Mouse (Mus musculus): ENCODE measurements around the gene Mrpl40. TPM values are rescaled to one million over a fixed set of nuclear protein-coding genes. Genes with fewer than 3 reads are reported as not detected.

Mrpl40 gene
- total and polyA plus RNA-seq, 2 experiments from 2014 or later: 10.1 to 87.1 TPM

GRCm38 (mm10) chr16:18838346-18838745, 38.3 kb downstream of the Mrpl40 start:
- no peak for DNase-seq (ENCODE audit: low spot score)
- Histone ChIP-seq H3K36me3 (replicated peaks; ENCODE audit: control insufficient read depth, insufficient read depth, low read length) (peaks cover 20% of the 10 kb centered on the region), H3K27ac (ENCODE audit: low read depth) (no peak overlapping the region), H3K4me2 (ENCODE audit: low read depth, low read length) (no peak overlapping the region), H3K4me3 (ENCODE audit: low read depth, low read length) (no peak overlapping the region), H3K27me3 (ENCODE audit: control insufficient read depth, insufficient read depth, low read length) (no peaks in the 10 kb centered on the region), H3K9ac (replicated peaks; ENCODE audit: low read depth, low read length) (no peak overlapping the region), H3K4me1 (ENCODE audit: control insufficient read depth, insufficient read depth) (peaks cover 4% of the 10 kb centered on the region; the same call in 1 of the 2 replicates), H3K9me3 (replicated peaks; ENCODE audit: control insufficient read depth, low read length) (no peaks in the 10 kb centered on the region)
- TF ChIP-seq EP300 (IDR thresholded peaks at IDR 0.05; ENCODE audit: low read depth): no peak
- no peak for TF ChIP-seq CTCF (IDR thresholded peaks at IDR 0.05; ENCODE audit: low read depth)
- 83% methylated on average over 4 of the region's 4 CpGs for WGBS
- ATAC-seq (ENCODE audit: insufficient read depth, low read depth): no peak

GRCm38 (mm10) chr16:18836468-18837208, 40.0 kb downstream of the Mrpl40 start, which contains the start of the genes 2510002D24Rik and Gm28539:
TSS of gene 2510002D24Rik (plus strand) at chr16:18836578.
TSS of gene Gm28539 (plus strand) at chr16:18836584.
- Histone ChIP-seq H3K36me3 (replicated peaks; ENCODE audit: control insufficient read depth, insufficient read depth, low read length) (peaks cover 36% of the 10 kb centered on the region), H3K27ac (ENCODE audit: low read depth) (peak within 1 kb of the TSS; percentile 47; the same call in 1 of the 2 replicates), H3K9ac (replicated peaks; ENCODE audit: low read depth, low read length) (peak within 1 kb of the TSS; percentile 81), H3K4me1 (ENCODE audit: control insufficient read depth, insufficient read depth) (peaks cover 4% of the 10 kb centered on the region; the same call in 1 of the 2 replicates), H3K9me3 (replicated peaks; ENCODE audit: control insufficient read depth, low read length) (no peaks in the 10 kb centered on the region), H3K27me3 (ENCODE audit: control insufficient read depth, insufficient read depth, low read length) (no peaks in the 10 kb centered on the region), H3K4me3 (ENCODE audit: low read depth, low read length) (peak within 1 kb of the TSS; percentile 95), H3K4me2 (ENCODE audit: low read depth, low read length) (peak within 1 kb of the TSS; percentile 75)
- TF ChIP-seq CTCF (IDR thresholded peaks at IDR 0.05; ENCODE audit: low read depth) (no peak; the same call in 1 of the 2 replicates), EP300 (IDR thresholded peaks at IDR 0.05; ENCODE audit: low read depth) (no peak)
- WGBS: under 1% methylated on average over 45 of the region's 46 CpGs
- peak; percentile 88 for DNase-seq (ENCODE audit: low spot score)
- ATAC-seq (ENCODE audit: insufficient read depth, low read depth): peak; percentile 97

DNA sequence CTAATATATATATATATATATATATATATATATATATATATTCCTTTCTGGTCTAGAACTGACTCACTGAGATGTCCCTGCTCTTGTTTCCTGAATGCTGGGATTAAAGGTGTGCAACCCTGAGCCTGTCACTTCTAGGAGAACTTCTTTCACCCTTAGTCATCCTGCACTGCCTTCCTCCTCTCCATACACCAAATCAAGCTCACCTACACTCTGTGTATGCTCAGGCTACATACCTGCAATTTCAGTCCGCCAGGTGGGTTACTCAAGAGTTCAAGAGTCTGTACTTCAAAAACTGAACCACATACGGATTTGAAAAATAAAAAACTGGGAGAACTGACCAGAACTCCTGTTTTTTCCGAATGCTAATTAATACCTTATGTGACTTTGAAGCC, 40.6 kb downstream of the Mrpl40 start:
- no peak for ATAC-seq (ENCODE audit: insufficient read depth, low read depth)
- Histone ChIP-seq H3K9ac (replicated peaks; ENCODE audit: low read depth, low read length) (no peak overlapping the region), H3K36me3 (replicated peaks; ENCODE audit: control insufficient read depth, insufficient read depth, low read length) (peaks cover 39% of the 10 kb centered on the region), H3K4me2 (ENCODE audit: low read depth, low read length) (peak overlapping the region; percentile 75), H3K27me3 (ENCODE audit: control insufficient read depth, insufficient read depth, low read length) (no peaks in the 10 kb centered on the region), H3K4me3 (ENCODE audit: low read depth, low read length) (peak overlapping the region; percentile 95), H3K9me3 (replicated peaks; ENCODE audit: control insufficient read depth, low read length) (no peaks in the 10 kb centered on the region), H3K4me1 (ENCODE audit: control insufficient read depth, insufficient read depth) (peaks cover 4% of the 10 kb centered on the region; the same call in 1 of the 2 replicates), H3K27ac (ENCODE audit: low read depth) (no peak overlapping the region)
- TF ChIP-seq EP300 (IDR thresholded peaks at IDR 0.05; ENCODE audit: low read depth) (no peak), CTCF (IDR thresholded peaks at IDR 0.05; ENCODE audit: low read depth) (no peak)
- 31% methylated on average over 3 of the region's 3 CpGs for WGBS
- no peak for DNase-seq (ENCODE audit: low spot score)

DNA sequence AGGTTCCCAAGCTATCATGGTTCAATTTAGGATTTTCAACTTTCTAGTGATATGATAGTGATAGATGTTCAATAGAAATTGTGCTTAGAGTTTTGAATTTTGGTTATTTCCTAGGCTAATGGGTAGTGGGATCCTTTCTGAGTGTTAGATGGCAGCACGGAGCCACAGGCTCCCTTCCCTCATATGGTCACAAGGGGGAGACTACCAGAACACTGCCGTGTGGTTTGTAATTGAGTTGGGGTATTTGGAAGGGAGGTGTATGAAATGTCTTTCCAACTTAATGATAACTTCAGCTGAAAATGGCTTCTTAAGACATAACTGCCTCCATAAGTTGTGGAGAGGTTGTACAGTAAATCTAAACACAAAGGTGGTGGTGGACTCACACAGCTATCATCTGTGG, 43.2 kb downstream of the Mrpl40 start:
- Histone ChIP-seq H3K27ac (ENCODE audit: low read depth) (no peak overlapping the region), H3K4me2 (ENCODE audit: low read depth, low read length) (no peak overlapping the region), H3K9me3 (replicated peaks; ENCODE audit: control insufficient read depth, low read length) (no peaks in the 10 kb centered on the region), H3K36me3 (replicated peaks; ENCODE audit: control insufficient read depth, insufficient read depth, low read length) (peaks cover 52% of the 10 kb centered on the region), H3K9ac (replicated peaks; ENCODE audit: low read depth, low read length) (no peak overlapping the region), H3K4me1 (ENCODE audit: control insufficient read depth, insufficient read depth) (peaks cover 4% of the 10 kb centered on the region; the same call in 1 of the 2 replicates), H3K27me3 (ENCODE audit: control insufficient read depth, insufficient read depth, low read length) (no peaks in the 10 kb centered on the region), H3K4me3 (ENCODE audit: low read depth, low read length) (no peak overlapping the region)
- DNase-seq (ENCODE audit: low spot score): no peak
- TF ChIP-seq EP300 (IDR thresholded peaks at IDR 0.05; ENCODE audit: low read depth) (no peak), CTCF (IDR thresholded peaks at IDR 0.05; ENCODE audit: low read depth) (peak; percentile 10; the same call in 1 of the 2 replicates)
- ATAC-seq (ENCODE audit: insufficient read depth, low read depth): no peak
- WGBS: 69% methylated on average over 2 of the region's 2 CpGs

- TF ChIP-seq CTCF (IDR thresholded peaks at IDR 0.05; ENCODE audit: low read depth) (no peak), EP300 (IDR thresholded peaks at IDR 0.05; ENCODE audit: low read depth) (no peak)
- Histone ChIP-seq H3K4me2 (ENCODE audit: low read depth, low read length) (no peak overlapping the region), H3K27ac (ENCODE audit: low read depth) (no peak overlapping the region), H3K36me3 (replicated peaks; ENCODE audit: control insufficient read depth, insufficient read depth, low read length) (peaks cover 85% of the 10 kb centered on the region), H3K9me3 (replicated peaks; ENCODE audit: control insufficient read depth, low read length) (no peaks in the 10 kb centered on the region), H3K27me3 (ENCODE audit: control insufficient read depth, insufficient read depth, low read length) (no peaks in the 10 kb centered on the region), H3K4me1 (ENCODE audit: control insufficient read depth, insufficient read depth) (no peaks in the 10 kb centered on the region), H3K9ac (replicated peaks; ENCODE audit: low read depth, low read length) (no peak overlapping the region), H3K4me3 (ENCODE audit: low read depth, low read length) (no peak overlapping the region)
- 46% methylated on average over 6 of the region's 6 CpGs for WGBS
- no peak for DNase-seq (ENCODE audit: low spot score)
- ATAC-seq (ENCODE audit: insufficient read depth, low read depth): no peak
Measured at GRCm38 (mm10) chr16:18829102-18829501, 47.6 kb downstream of the Mrpl40 start.
